Mouse (Mus musculus) kidney, postnatal 0 days (tissue): ENCODE data around the gene Sept11. TPM values are rescaled to one million over a fixed set of nuclear protein-coding genes. Genes with fewer than 3 reads are reported as not detected.
A peak's percentile ranks its signal among the peaks of the same experiment; 100 is the strongest.

ENCODE experiments used
- ATAC-seq: fragments of 200-750 bp; cut with Nextera tagmentation; replicated peaks from 2 replicates; pipeline ENCODE4 v1.8.0; 2017; ENCODE audit warnings: low read depth, moderate number of reproducible peaks, moderate TSS enrichment, moderate library complexity; ENCODE audit not compliant: low FRiP score
- DNase-seq: peaks from one replicate; pipeline ENCODE4 v3.0.0-alpha.2; 2016; ENCODE audit warnings: low spot score
- H3K27ac ChIP-seq: fragments of 300-500 bp; sonication (generic); 2 replicates; pipeline ENCODE4 v1.5.1; 2014; ENCODE audit warnings: mild to moderate bottlenecking
- H3K27me3 ChIP-seq: fragments of 300-500 bp; sonication (generic); 2 replicates; pipeline ENCODE4 v1.6.1; 2014; ENCODE audit warnings: low read length, mixed read lengths; ENCODE audit not compliant: insufficient read depth
- H3K36me3 ChIP-seq: fragments of 300-500 bp; sonication (generic); 2 replicates; pipeline ENCODE4 v1.6.1; 2014; ENCODE audit warnings: low read length, mixed read lengths; ENCODE audit not compliant: insufficient read depth
- H3K4me1 ChIP-seq: fragments of 300-500 bp; sonication (generic); replicated peaks from 2 replicates; pipeline ENCODE4 v1.6.1; 2014; ENCODE audit warnings: antibody characterized with exemption, low read length, mixed read lengths; ENCODE audit not compliant: insufficient read depth
- H3K4me2 ChIP-seq: fragments of 300-500 bp; sonication (generic); 2 replicates; pipeline ENCODE4 v1.6.1; 2014; ENCODE audit warnings: mild to moderate bottlenecking, low read length, moderate library complexity, mixed read lengths
- H3K4me3 ChIP-seq: fragments of 300-500 bp; sonication (generic); replicated peaks from 2 replicates; pipeline ENCODE4 v1.5.1; 2014; ENCODE audit warnings: low read depth, low read length
- H3K9ac ChIP-seq: fragments of 300-500 bp; sonication (generic); 2 replicates; pipeline ENCODE4 v1.6.1; 2014; ENCODE audit warnings: low read depth, low read length
- H3K9me3 ChIP-seq: fragments of 300-500 bp; sonication (generic); replicated peaks from 2 replicates; pipeline ENCODE4 v1.6.1; 2016; ENCODE audit warnings: low read length, inconsistent platforms, mixed read lengths
- CTCF ChIP-seq: IDR thresholded peaks from 2 replicates; pipeline ENCODE4 v1.5.1; 2016; ENCODE audit warnings: antibody characterized with exemption, low read depth, mild to moderate bottlenecking, moderate library complexity
- WGBS: fragments of 180-500 bp; shearing (Covaris S2); extraction: QIAGEN DNeasy Blood & Tissue Kit; methylation state at CpG from one replicate; pipeline ENCODE4 v1.1.7; 2014; 5-methylcytosine and 5-hydroxymethylcytosine counted together
- polyA plus RNA-seq: library from polyadenylated mRNA; unstranded; fragments of >200 nt; fragmentation: Nextera tagmentation; extraction: Ambion mirVana; gene quantifications from 2 replicates; pipeline ENCODE4 v1.2.1, GENCODE M21; 2015

Sept11 gene
- polyA plus RNA-seq, 1 experiment from 2014 or later, result 140 TPM

GRCm38 (mm10) chr5:93124031-93124826 is 31.0 kb downstream of the Sept11 start:
- ATAC-seq (no peak), DNase-seq (peak; percentile 57)
- H3K9me3 ChIP-seq, result no peaks in the 10 kb centered on the region
- no peak overlapping the region for H3K4me2 ChIP-seq
- H3K27ac ChIP-seq, result peak overlapping the region; percentile 65
- H3K4me3 ChIP-seq, result no peak overlapping the region
- H3K36me3 ChIP-seq, result no peaks in the 10 kb centered on the region
- 41% methylated on average over 9 of the region's 9 CpGs for WGBS
- no peak overlapping the region for H3K9ac ChIP-seq
- no peaks in the 10 kb centered on the region for H3K27me3 ChIP-seq
- no peak for TF ChIP-seq CTCF
- peaks cover 51% of the 10 kb centered on the region for H3K4me1 ChIP-seq

- Histone ChIP-seq H3K36me3 (no peaks in the 10 kb centered on the region), H3K4me3 (no peak overlapping the region), H3K27me3 (no peaks in the 10 kb centered on the region), H3K4me1 (peaks cover 60% of the 10 kb centered on the region), H3K27ac (peak overlapping the region; percentile 42; the same call in 1 of the 2 replicates), H3K4me2 (no peak overlapping the region), H3K9ac (no peak overlapping the region), H3K9me3 (no peaks in the 10 kb centered on the region)
- no peak for DNase-seq
- ATAC-seq, result no peak
- no peak for TF ChIP-seq CTCF
- 88% methylated on average over 6 of the region's 6 CpGs for WGBS
These were observed 32.1 kb downstream of the Sept11 start for GRCm38 (mm10) chr5:93125325-93125724.

GRCm38 (mm10) chr5:93126222-93126929 is 33.1 kb downstream of the Sept11 start:
- Histone ChIP-seq H3K9me3 (no peaks in the 10 kb centered on the region), H3K4me2 (no peak overlapping the region), H3K27ac (peak overlapping the region; percentile 57; the same call in 1 of the 2 replicates), H3K9ac (no peak overlapping the region), H3K27me3 (no peaks in the 10 kb centered on the region), H3K4me3 (no peak overlapping the region), H3K36me3 (no peaks in the 10 kb centered on the region), H3K4me1 (peaks cover 63% of the 10 kb centered on the region)
- DNase-seq (no peak), ATAC-seq (no peak)
- WGBS, result 51% methylated on average over 12 of the region's 12 CpGs
- TF ChIP-seq CTCF, result no peak

GRCm38 (mm10) chr5:93126930-93127562 is 33.8 kb downstream of the Sept11 start:
- H3K4me3 ChIP-seq, result no peak overlapping the region
- H3K36me3 ChIP-seq, result no peaks in the 10 kb centered on the region
- no peaks in the 10 kb centered on the region for H3K27me3 ChIP-seq
- peaks cover 66% of the 10 kb centered on the region for H3K4me1 ChIP-seq
- no peaks in the 10 kb centered on the region for H3K9me3 ChIP-seq
- no peak overlapping the region for H3K4me2 ChIP-seq
- no peak overlapping the region for H3K9ac ChIP-seq
- H3K27ac ChIP-seq, result peak overlapping the region; percentile 57
- no peak for ATAC-seq
- no peak for DNase-seq
- TF ChIP-seq CTCF, result no peak
- 53% methylated on average over 4 of the region's 4 CpGs for WGBS

- H3K27ac ChIP-seq, result peak overlapping the region; percentile 57
These were observed 34.5 kb downstream of the Sept11 start for GRCm38 (mm10) chr5:93127722-93128121.

DNA sequence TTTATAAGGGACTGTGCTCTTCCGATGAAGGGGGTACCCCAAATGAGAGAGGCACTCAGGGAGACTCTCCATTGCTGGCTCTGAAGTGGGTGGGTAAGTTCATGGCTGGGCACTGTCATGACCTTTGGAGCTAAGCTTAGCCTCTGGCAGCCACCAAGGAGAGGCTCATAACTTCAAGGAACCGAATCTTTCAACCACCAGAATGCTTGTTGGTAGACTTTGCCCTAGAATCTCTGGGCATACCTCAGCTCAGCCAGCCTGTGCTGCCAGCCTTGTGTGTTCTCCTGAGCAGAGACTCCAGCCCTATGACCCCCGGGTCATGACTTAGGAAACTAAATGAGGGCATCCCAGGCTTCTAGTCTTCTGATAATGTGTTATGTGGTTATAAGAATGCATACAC is 35.5 kb downstream of the Sept11 start:
- Histone ChIP-seq H3K36me3 (no peaks in the 10 kb centered on the region), H3K4me3 (no peak overlapping the region), H3K4me1 (peaks cover 74% of the 10 kb centered on the region), H3K9ac (no peak overlapping the region), H3K4me2 (no peak overlapping the region), H3K27ac (peak overlapping the region; percentile 88), H3K9me3 (no peaks in the 10 kb centered on the region), H3K27me3 (no peaks in the 10 kb centered on the region)
- TF ChIP-seq CTCF, result no peak
- 71% methylated on average over 3 of the region's 3 CpGs for WGBS
- peak; percentile 14 for DNase-seq
- no peak for ATAC-seq

More at GRCm38 (mm10) chr5:93127722-93128121, 34.5 kb downstream of the Sept11 start:
- Histone ChIP-seq H3K4me3 (no peak overlapping the region), H3K36me3 (no peaks in the 10 kb centered on the region), H3K9ac (no peak overlapping the region), H3K4me1 (peaks cover 66% of the 10 kb centered on the region), H3K4me2 (no peak overlapping the region), H3K27me3 (no peaks in the 10 kb centered on the region), H3K9me3 (no peaks in the 10 kb centered on the region)
- peak; percentile 83 for DNase-seq
- TF ChIP-seq CTCF, result no peak
- 4% methylated on average over 3 of the region's 3 CpGs for WGBS
- ATAC-seq, result peak; percentile 73
